Mouse (Mus musculus) thymus, adult 2 months (tissue): ENCODE measurements at regions not wholly inside any gene's neighbourhood (a gene's known extent, or its start where the extent isn't known, plus 50 kb on each side); places are given as distances from the start of the nearest gene placed in this dataset.

Source experiments
- CTCF ChIP-seq: fragments of 200-500 bp; IDR thresholded peaks from 2 replicates; pipeline ENCODE4 v1.5.1; 2012; ENCODE audit warnings: mild to moderate bottlenecking, control low read depth, low read length, moderate library complexity, borderline replicate concordance; ENCODE audit not compliant: control insufficient read depth, poor library complexity, insufficient read depth; ENCODE audit errors: extremely low read depth
- POLR2A ChIP-seq: fragments of 200-500 bp; IDR thresholded peaks from 2 replicates; pipeline ENCODE4 v1.6.1; 2012; ENCODE audit warnings: mild to moderate bottlenecking, low read length, control low read depth, moderate library complexity; ENCODE audit not compliant: control insufficient read depth, poor library complexity, insufficient read depth; ENCODE audit errors: extremely low read depth

- TF ChIP-seq CTCF: no peak
- no peak for TF ChIP-seq POLR2A
These were observed 237.0 kb downstream of the Papss1 start for GRCm38 (mm10) chr3:131801551-131801950.
